ENCODE assay signal across 9 mouse cellular contexts in genomic region chr10:42582566-42583110, GRCm38 (mm10). TPM values are rescaled to one million over a fixed set of nuclear protein-coding genes. Genes with fewer than 3 reads are reported as not detected.
A peak's percentile ranks its signal among the peaks of the same experiment; 100 is the strongest.
DNase-seq lines count a peak whose midpoint lies in the region; ATAC-seq and TF ChIP-seq lines count a peak whose summit lies in the region.
"Had no signal": no experiment of that assay in that cellular context is flagged by ENCODE, and none has a peak within 500 bp of the region (broad histone marks: within the 10 kb centered on the region; RNA-seq: fewer than 3 reads in every experiment).

No protein-coding gene starts in this region.

- ATAC-seq in intestine, embryonic 15.5 days = no peak
- ATAC-seq in intestine, embryonic 16.5 days = no peak
- ATAC-seq in embryonic facial prominence, embryonic 15.5 days (ENCODE audit: insufficient number of reproducible peaks, low FRiP score, low TSS enrichment, low read depth) = no peak
- ATAC-seq in limb, embryonic 14.5 days (ENCODE audit: low FRiP score, low read depth) = no peak

- TF ChIP-seq POLR2A in limb, embryonic 14.5 days (IDR thresholded peaks at IDR 0.05; ENCODE audit: borderline replicate concordance, extremely low read depth, insufficient read depth, insufficient read length) = no peak
- TF ChIP-seq POLR2A in lung, adult 2 months (IDR thresholded peaks at IDR 0.05; ENCODE audit: borderline replicate concordance, extremely low read depth, low read depth, low read length) = no peak

- no peak for DNase-seq in ES-E14 (ENCODE audit: low read depth, low spot score)
- no peak for DNase-seq in limb, embryonic 14.5 days (ENCODE audit: low spot score)
- DNase-seq in B cell, adult 2 months = no peak
- no peak for DNase-seq in left cerebral cortex, adult 11 months (ENCODE audit: low spot score)
- no peak for DNase-seq in lung, adult 2 months

- in situ Hi-C loops in ES-E14 (cut with MboI; ENCODE audit: low sequenced_read_pairs in 2 of 2, unreplicated experiment in 2 of 2) = loop anchor here in 1 of 2 experiments (10.0 kb wide), 1 partner anchor 278 kb away; no protein-coding TSS in a partner anchor

- H3K4me3 ChIP-seq in intestine, embryonic 15.5 days (replicated peaks) = no peak overlapping the region; the same call in 1 of the 2 replicates
- H3K4me3 ChIP-seq in intestine, embryonic 16.5 days (ENCODE audit: low read length) = no peak overlapping the region
- H3K4me3 ChIP-seq in ES-E14 (ENCODE audit: insufficient read depth in 1 of 2, low read depth in 1 of 2, low read length in 2 of 2, poor library complexity in 1 of 2, severe bottlenecking in 1 of 2) = peak overlapping the region; percentile 4; a peak in 1 of 4 replicates
- peak overlapping the region; percentile 29 for H3K4me3 ChIP-seq in embryonic facial prominence, embryonic 15.5 days (replicated peaks)
- peak overlapping the region; percentile 23 for H3K4me3 ChIP-seq in limb, embryonic 14.5 days (replicated peaks; ENCODE audit: low read length)
- no peak overlapping the region for H3K4me3 ChIP-seq in lung, adult 2 months (replicated peaks; ENCODE audit: extremely low read depth, low read depth, low read length)

- 1% methylated on average over 44 of the region's 44 CpGs for WGBS in intestine, embryonic 15.5 days
- 1% methylated on average over 44 of the region's 44 CpGs for WGBS in intestine, embryonic 16.5 days
- 1% methylated on average over 42 of the region's 44 CpGs for WGBS in embryonic facial prominence, embryonic 15.5 days
- under 1% methylated on average over 39 of the region's 44 CpGs for WGBS in limb, embryonic 14.5 days
- 2% methylated on average over 44 of the region's 44 CpGs for WGBS in lung, adult 2 months

- H3K27ac ChIP-seq in intestine, embryonic 15.5 days = no peak overlapping the region
- no peak overlapping the region for H3K27ac ChIP-seq in intestine, embryonic 16.5 days (ENCODE audit: low read length)
- no peak overlapping the region for H3K27ac ChIP-seq in ES-E14 (ENCODE audit: insufficient read depth, low read depth, low read length, poor library complexity, severe bottlenecking)
- H3K27ac ChIP-seq in embryonic facial prominence, embryonic 15.5 days (replicated peaks) = no peak overlapping the region
- no peak overlapping the region for H3K27ac ChIP-seq in limb, embryonic 14.5 days (replicated peaks; ENCODE audit: low read depth, low read length)

- peaks cover 95% of the 10 kb centered on the region for H3K27me3 ChIP-seq in intestine, embryonic 15.5 days (replicated peaks)
- H3K27me3 ChIP-seq in intestine, embryonic 16.5 days (replicated peaks; ENCODE audit: control insufficient read depth, insufficient read depth, low read length) = peaks cover 84% of the 10 kb centered on the region
- peaks cover 97% of the 10 kb centered on the region for H3K27me3 ChIP-seq in embryonic facial prominence, embryonic 15.5 days
- H3K27me3 ChIP-seq in limb, embryonic 14.5 days (ENCODE audit: control insufficient read depth, insufficient read depth, low read length) = peaks cover 99% of the 10 kb centered on the region

- peak overlapping the region; percentile 34; the same call in 1 of the 2 replicates for H3K4me2 ChIP-seq in intestine, embryonic 15.5 days (replicated peaks)
- no peak overlapping the region for H3K4me2 ChIP-seq in intestine, embryonic 16.5 days (ENCODE audit: low read depth, low read length)
- peak overlapping the region; percentile 46 for H3K4me2 ChIP-seq in embryonic facial prominence, embryonic 15.5 days (replicated peaks)
- no peak overlapping the region for H3K4me2 ChIP-seq in limb, embryonic 14.5 days (replicated peaks; ENCODE audit: low read depth, low read length, severe bottlenecking)

- no peak overlapping the region for H3K9ac ChIP-seq in intestine, embryonic 15.5 days
- H3K9ac ChIP-seq in intestine, embryonic 16.5 days (ENCODE audit: low read depth, low read length) = no peak overlapping the region
- no peak overlapping the region for H3K9ac ChIP-seq in ES-E14 (ENCODE audit: insufficient read depth, low read depth, low read length, poor library complexity, severe bottlenecking)
- no peak overlapping the region for H3K9ac ChIP-seq in embryonic facial prominence, embryonic 15.5 days
- H3K9ac ChIP-seq in limb, embryonic 14.5 days (ENCODE audit: low read depth, low read length, severe bottlenecking) = no peak overlapping the region

- H3K36me3 ChIP-seq in intestine, embryonic 15.5 days = no peaks in the 10 kb centered on the region
- H3K36me3 ChIP-seq in intestine, embryonic 16.5 days (ENCODE audit: control insufficient read depth, insufficient read depth, low read length) = no peaks in the 10 kb centered on the region
- H3K36me3 ChIP-seq in ES-E14 (ENCODE audit: control insufficient read depth, insufficient read depth, low read length, poor library complexity, severe bottlenecking) = no peaks in the 10 kb centered on the region
- no peaks in the 10 kb centered on the region for H3K36me3 ChIP-seq in embryonic facial prominence, embryonic 15.5 days
- no peaks in the 10 kb centered on the region for H3K36me3 ChIP-seq in limb, embryonic 14.5 days (ENCODE audit: control insufficient read depth, insufficient read depth, low read length)

- H3K4me1 ChIP-seq in intestine, embryonic 15.5 days (replicated peaks) = peaks cover 22% of the 10 kb centered on the region
- peaks cover 6% of the 10 kb centered on the region for H3K4me1 ChIP-seq in intestine, embryonic 16.5 days (ENCODE audit: control insufficient read depth, insufficient read depth, low read length)
- no peaks in the 10 kb centered on the region; a peak in 1 of 4 replicates for H3K4me1 ChIP-seq in ES-E14 (ENCODE audit: control insufficient read depth in 2 of 2, insufficient read depth in 2 of 2, low read length in 2 of 2, poor library complexity in 1 of 2)
- H3K4me1 ChIP-seq in embryonic facial prominence, embryonic 15.5 days = peaks cover 41% of the 10 kb centered on the region
- H3K4me1 ChIP-seq in limb, embryonic 14.5 days (ENCODE audit: control insufficient read depth, insufficient read depth, low read length) = peaks cover 5% of the 10 kb centered on the region; the same call in 1 of the 2 replicates
- peaks cover 3% of the 10 kb centered on the region; the same call in 1 of the 2 replicates for H3K4me1 ChIP-seq in lung, adult 2 months (ENCODE audit: control insufficient read depth, insufficient read depth, low read length)

- no peak for TF ChIP-seq CTCF in lung, adult 2 months (IDR thresholded peaks at IDR 0.05; ENCODE audit: insufficient read depth, low read length)

- H3K9me3 ChIP-seq in intestine, embryonic 15.5 days = no peaks in the 10 kb centered on the region
- H3K9me3 ChIP-seq in intestine, embryonic 16.5 days (ENCODE audit: control insufficient read depth, low read length) = no peaks in the 10 kb centered on the region
- no peaks in the 10 kb centered on the region for H3K9me3 ChIP-seq in ES-E14 (ENCODE audit: control insufficient read depth, insufficient read depth, low read depth, low read length)
- H3K9me3 ChIP-seq in embryonic facial prominence, embryonic 15.5 days (replicated peaks) = no peaks in the 10 kb centered on the region
- H3K9me3 ChIP-seq in limb, embryonic 14.5 days (ENCODE audit: control insufficient read depth, low read length) = no peaks in the 10 kb centered on the region

TF ChIP-seq in ES-E14, 5 proteins besides CTCF, POLR2A, EP300 and RAD21:
- TF ChIP-seq ZC3H11A (IDR thresholded peaks at IDR 0.05; ENCODE audit: borderline replicate concordance, low read depth, low read length) = no peak
- no peak for TF ChIP-seq HCFC1 (IDR thresholded peaks at IDR 0.05; ENCODE audit: borderline replicate concordance, insufficient read depth, low read length)
- TF ChIP-seq MAFK (IDR thresholded peaks at IDR 0.05; ENCODE audit: insufficient read depth, low read depth, low read length) = no peak
- TF ChIP-seq ZNF384 (IDR thresholded peaks at IDR 0.05; ENCODE audit: low read depth, low read length) = no peak
- TF ChIP-seq CHD2 (IDR thresholded peaks at IDR 0.05; ENCODE audit: low read depth, low read length) = no peak

RNA-seq across cellular contexts. Expression of gene Nr2e1, which starts 0.8 kb away (rescaled TPM):
- 0.05 TPM in 1 of 2 replicates, not detected in the other for polyA plus RNA-seq in intestine, embryonic 15.5 days (2015; fragmentation: Nextera tagmentation; extraction: Ambion mirVana)
- not detected in 2 replicates for polyA plus RNA-seq in intestine, embryonic 16.5 days (2015; fragmentation: Nextera tagmentation; extraction: Ambion mirVana)
- not detected in 2 replicates for total RNA-seq in ES-E14 (2012; rRNA removed)
- 1.7 and 1.8 TPM in 2 replicates for polyA plus RNA-seq in embryonic facial prominence, embryonic 15.5 days (2015; fragmentation: Nextera tagmentation; extraction: Ambion mirVana)
- polyA plus RNA-seq in limb, embryonic 14.5 days (2012; rRNA removed) = 0.01 and 0.15 TPM in 2 replicates
- not detected in 2 replicates for polyA plus RNA-seq in limb, embryonic 14.5 days (2014; fragmentation: Nextera tagmentation; extraction: Ambion mirVana)
- polyA plus RNA-seq in lung, adult 2 months (2012; rRNA removed) = not detected in 2 replicates
- total RNA-seq: heart, adult 18-20 months had no signal

RNA-seq across cellular contexts. Expression of gene Ostm1, which starts 1.0 kb away (rescaled TPM):
- polyA plus RNA-seq in intestine, embryonic 15.5 days (2015; fragmentation: Nextera tagmentation; extraction: Ambion mirVana) = 14.5 and 16.3 TPM in 2 replicates
- 17.0 and 19.4 TPM in 2 replicates for polyA plus RNA-seq in intestine, embryonic 16.5 days (2015; fragmentation: Nextera tagmentation; extraction: Ambion mirVana)
- total RNA-seq in ES-E14 (2012; rRNA removed) = 19.7 and 23.7 TPM in 2 replicates
- 12.9 and 14.9 TPM in 2 replicates for polyA plus RNA-seq in embryonic facial prominence, embryonic 15.5 days (2015; fragmentation: Nextera tagmentation; extraction: Ambion mirVana)
- polyA plus RNA-seq in limb, embryonic 14.5 days (2012; rRNA removed) = 6.9 and 7.9 TPM in 2 replicates
- polyA plus RNA-seq in limb, embryonic 14.5 days (2014; fragmentation: Nextera tagmentation; extraction: Ambion mirVana) = 12.0 and 12.1 TPM in 2 replicates
- 20.6 and 21.9 TPM in 2 replicates for polyA plus RNA-seq in lung, adult 2 months (2012; rRNA removed)

Comparison
In these comparisons a context has a peak if more than half of its experiments do, and no peak if none do; other contexts are left out.
1. H3K4me2 ChIP-seq: peak in intestine, embryonic 15.5 days (single experiment) and embryonic facial prominence, embryonic 15.5 days (single experiment); none in intestine, embryonic 16.5 days (single experiment) and limb, embryonic 14.5 days (single experiment).
2. H3K4me3 ChIP-seq: peak in ES-E14 (2 of 2), embryonic facial prominence, embryonic 15.5 days (single experiment) and limb, embryonic 14.5 days (single experiment); none in intestine, embryonic 15.5 days (single experiment), intestine, embryonic 16.5 days (single experiment) and lung, adult 2 months (single experiment).